Mouse (Mus musculus) urinary bladder, adult 18-20 months (tissue): Measurements from ENCODE around the gene Pbx3.

Experiments used
- DNase-seq, 2 experiments: peaks; one replicate each; pipeline ENCODE4 v3.0.0; 2022; ENCODE audit warnings: low spot score in 2 of 2, mixed read lengths in 2 of 2

The Pbx3 gene

DNA sequence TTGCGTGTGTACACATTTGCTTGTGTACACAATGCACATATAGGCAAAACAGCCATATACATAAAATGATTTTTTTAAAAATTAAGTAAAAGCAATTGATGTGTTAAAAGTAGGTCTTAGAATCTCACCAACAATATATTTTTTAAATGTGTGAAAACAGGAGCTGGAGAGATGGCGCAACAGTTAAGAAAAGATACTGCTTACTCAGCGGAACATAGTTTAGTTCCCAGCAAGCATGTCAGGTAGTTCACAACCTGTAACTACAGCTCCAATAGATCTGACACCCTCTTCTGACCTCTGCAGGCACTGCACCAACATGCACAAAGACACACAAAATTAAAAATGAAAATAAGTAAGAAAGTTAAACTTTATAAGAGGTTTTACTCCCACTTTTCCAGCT lies 74.7 kb downstream of the Pbx3 start:
- DNase-seq: no peak

DNA sequence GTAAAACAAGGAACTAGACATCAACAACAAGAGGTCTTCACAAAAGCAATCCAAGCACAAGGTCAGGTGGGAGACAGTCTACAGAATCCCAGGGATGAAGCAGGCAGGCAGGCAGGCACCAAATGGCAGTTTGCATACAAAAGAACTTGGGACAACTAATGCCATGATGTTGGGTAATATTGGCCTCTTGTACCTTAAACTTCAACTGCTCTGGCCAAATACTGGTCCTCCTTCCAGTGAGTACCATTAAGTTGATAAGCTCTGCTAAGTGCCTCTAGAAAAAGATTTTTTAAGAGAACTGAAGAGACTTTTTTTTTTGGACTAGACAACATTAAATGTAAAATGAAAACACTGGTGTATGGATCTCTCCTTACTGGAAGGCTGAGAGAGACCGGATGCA lies 83.2 kb downstream of the Pbx3 start:
- DNase-seq: no peak

DNA sequence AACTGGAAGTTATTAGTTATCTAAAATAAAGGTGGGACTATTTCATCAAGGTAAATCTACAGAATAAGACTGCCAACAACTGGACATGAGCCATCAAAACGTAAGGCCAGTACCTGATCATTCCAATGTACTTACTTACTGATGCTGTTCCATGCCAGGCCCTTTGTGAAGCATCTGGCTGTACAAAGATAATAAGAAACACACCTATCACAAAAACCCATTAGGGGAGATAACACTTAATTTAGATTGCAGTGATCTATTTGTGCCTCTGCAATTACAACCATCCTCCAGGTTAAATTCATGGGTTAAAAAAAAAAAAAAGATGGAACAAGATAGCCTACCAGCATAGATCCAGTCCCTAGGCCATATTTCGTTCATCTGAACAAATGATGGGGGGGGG lies 88.7 kb downstream of the Pbx3 start:
- no peak for DNase-seq

DNA sequence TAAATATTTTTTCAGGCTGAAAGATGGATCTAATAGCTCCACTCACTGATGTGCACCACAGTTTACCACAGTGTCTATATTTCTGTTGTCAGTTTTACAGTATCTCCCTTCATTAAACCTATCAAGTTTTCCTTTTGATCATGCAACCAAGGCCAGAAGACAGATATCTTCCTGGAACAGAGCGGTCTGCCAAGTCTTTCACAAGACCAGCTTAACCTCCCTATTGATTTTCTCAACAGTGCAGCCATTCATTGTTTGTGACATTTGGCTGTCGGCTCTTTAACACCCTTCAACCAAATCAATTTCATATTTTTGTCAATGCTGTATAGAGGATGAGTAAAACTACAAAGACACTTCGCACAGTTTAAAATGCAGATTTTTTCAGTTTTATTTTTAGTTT lies 91.9 kb downstream of the Pbx3 start:
- DNase-seq: no peak

DNA sequence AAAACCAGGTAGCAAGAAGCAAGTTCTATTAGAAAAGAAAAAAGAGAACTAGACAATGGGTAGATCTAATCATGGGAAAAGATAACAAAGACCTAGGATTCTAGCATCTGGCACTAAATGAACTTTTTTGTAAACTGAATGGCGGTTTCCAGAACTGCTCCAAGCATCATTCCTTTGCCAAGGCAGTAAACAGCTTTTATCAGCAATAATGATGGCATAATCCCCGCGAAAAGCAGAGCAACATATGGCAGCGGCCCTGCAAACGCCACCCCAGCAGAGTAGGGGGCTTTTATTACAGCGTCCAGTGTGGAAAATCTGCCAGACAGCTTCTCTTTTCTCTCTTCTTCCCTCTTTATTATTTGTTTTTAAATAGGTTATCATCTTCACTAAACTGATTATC lies 93.2 kb downstream of the Pbx3 start:
- DNase-seq: no peak

DNA sequence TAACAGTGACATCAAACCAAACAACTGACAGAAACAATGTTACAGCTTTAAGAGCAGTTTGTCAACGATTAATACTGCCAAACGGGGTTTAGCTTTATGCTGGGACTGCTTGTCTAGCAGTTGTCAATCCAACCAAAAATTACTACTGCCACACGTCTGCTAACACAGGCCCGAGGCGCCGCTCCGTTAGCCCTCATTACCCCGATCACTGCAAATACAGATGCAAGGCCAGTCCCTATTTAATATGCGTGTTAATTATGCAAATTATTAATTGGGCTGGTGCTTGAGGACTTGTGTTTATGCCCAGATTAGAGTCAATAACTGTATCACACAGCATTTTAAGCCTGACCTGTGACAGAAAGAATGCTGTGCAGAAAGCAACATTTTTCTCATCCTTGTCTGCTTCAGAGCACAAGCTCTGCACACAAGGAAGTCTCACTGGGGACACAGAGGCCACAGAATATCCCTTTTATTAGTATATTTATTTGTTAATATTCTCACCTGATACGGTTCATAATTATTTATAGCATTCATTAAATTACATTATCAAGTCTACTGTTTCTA lies 97.2 kb downstream of the Pbx3 start:
- DNase-seq: no peak

DNA sequence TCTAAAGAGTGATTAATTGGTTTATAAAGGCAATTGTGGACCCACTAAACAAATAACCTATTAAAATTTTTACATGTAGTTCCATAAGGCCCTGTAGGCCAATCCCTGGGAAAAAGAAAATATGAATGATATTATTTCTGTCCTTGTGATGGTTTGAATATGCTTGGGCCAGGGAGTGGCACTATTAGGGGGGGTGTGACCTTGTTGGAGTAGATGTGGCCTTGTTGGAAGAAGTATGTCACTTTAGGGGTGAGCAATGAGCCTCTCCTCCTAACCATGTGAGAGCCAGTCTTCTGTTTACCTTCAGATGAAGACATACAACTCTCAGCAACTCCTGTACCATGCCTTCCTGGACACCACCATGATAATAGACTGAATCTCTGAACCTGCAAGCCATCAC lies 110.9 kb downstream of the Pbx3 start:
- no peak for DNase-seq

DNA sequence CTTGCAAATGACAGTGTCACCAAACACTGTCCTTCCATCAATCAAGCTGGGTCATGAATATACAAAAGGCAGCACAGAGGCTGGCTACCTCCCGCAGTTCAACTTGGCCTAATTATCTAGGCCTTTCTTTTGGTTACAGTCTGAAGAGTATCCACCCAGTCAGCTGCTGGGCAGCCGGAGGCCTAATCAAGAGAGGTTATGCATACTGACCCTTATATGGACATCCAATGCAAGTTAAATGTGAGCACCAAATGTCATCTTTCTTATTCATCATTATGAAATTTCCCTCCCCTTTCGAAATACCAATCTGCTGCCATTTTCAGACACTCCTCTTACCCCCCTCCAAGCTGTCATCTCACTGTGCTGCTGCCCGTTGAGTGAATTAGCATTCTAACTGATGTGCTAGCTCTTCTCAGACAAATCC lies 112.3 kb downstream of the Pbx3 start:
- DNase-seq: no peak

DNA sequence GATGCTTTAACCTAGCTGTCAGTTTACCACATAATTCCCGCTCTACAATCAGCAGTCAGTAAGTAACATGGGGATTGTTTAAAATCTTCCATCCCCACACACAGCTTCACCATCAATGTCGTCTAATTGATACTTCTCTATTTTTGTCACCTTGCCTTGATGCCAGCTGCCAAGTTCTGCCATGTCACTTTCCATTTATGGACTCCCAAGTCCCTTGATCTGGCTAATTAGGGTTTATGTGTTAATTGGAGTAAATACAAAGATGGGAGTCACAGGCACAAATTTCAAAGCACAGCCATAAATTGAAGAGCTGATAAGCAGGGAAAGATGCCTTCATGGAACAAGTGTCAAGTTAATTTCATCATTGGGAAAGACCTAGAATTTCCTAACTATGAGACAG lies 114.7 kb downstream of the Pbx3 start:
- no peak for DNase-seq

DNA sequence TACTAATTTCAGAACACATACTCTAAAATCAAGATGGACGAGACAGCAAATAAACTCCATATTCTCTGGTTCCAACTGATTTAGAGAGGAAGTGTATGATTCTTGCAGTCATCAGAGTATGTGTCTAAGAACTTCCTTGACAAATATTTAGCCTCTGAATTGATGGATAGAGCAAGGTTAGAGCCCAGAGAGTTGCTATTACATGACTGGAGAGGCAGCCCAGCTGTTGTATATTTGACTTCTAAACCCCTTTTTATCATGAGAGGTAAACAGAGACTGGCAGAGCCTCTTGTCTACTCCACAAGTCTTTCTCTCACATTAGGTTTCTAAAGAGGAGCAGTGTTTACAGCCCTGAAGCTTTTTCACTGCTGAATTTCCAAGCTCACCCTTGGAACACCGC lies 115.3 kb downstream of the Pbx3 start:
- no peak for DNase-seq

DNA sequence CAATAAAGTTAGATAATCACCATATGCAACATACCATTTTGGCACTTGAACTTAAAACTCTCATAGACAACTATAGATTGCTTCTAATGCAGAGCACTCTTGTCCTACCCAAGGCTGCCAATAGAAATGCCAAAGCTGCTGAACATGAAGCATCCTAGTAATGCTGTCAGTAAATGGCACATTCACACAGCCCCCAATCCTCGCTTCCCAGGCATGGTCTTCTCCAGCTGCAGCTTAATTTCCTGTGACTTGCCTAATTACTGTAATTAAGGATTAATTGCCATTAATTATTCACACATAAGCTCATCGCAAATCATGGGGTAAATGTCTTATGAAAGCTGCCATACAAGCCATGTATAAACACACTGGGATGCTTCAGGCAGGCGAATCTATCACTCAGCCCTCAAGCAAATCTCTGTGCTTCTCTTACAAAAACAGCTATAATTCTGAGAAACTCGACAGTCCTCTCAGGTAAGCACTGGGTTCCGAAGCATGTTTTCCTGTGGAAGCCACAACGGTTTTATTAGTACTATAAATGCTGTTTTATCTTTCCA lies 116.9 kb downstream of the Pbx3 start:
- no peak for DNase-seq

DNA sequence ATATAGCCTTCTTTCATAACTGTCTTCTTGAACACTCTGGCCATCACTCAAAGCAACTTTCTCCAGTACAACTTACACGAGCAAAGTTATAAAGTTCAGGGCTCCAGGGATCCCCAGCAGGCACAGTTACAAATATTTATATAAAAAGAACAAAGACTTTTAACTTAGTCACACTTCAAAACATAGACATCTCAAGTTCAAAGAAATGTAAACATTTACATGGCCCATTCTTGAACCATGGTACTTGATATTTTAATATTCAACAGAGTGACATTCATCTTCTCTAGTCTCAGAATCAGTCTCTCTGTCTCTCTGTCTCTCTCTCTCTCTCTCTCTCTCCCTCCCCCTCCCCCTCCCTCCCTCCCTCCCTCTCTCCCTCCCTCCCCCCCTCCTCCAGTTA lies 119.3 kb downstream of the Pbx3 start:
- DNase-seq: no peak

DNA sequence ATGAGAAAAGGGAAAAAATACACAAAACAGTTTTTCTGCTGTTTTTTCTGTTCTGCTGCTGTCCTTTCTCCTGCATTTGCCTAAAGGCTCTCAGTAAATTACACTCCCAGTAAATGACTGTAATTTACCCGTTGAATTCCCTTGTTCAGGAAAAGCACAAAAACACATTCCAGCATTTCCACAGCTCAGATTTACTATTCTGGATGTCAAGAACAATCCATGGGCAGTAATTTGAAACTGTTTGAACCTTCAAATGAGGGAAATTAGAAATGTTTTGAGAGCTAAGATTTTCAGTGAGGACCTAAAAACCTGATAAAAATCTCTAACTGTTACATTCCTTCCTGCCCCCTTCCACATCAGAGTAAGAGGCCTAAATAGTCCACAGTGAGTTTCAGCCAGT lies 119.8 kb downstream of the Pbx3 start:
- no peak for DNase-seq

DNA sequence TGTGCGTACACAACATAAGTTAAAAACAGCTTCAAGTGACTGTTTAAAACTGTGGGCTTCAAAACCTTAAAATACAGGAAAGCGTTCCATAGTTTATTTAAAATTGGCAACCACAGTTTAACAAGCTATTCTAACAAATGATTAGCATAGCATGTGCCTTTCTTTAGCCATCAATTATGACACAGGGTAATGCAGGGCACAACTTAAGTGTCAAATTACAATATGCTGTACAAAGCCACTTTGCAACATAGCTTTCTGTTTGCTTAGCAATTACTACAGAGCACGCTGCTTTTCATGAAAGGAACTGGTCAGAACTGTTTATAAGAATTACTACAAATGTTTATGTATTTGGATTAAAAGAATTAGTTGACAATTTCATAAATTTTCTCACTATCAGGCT lies 120.7 kb downstream of the Pbx3 start:
- no peak for DNase-seq

DNA sequence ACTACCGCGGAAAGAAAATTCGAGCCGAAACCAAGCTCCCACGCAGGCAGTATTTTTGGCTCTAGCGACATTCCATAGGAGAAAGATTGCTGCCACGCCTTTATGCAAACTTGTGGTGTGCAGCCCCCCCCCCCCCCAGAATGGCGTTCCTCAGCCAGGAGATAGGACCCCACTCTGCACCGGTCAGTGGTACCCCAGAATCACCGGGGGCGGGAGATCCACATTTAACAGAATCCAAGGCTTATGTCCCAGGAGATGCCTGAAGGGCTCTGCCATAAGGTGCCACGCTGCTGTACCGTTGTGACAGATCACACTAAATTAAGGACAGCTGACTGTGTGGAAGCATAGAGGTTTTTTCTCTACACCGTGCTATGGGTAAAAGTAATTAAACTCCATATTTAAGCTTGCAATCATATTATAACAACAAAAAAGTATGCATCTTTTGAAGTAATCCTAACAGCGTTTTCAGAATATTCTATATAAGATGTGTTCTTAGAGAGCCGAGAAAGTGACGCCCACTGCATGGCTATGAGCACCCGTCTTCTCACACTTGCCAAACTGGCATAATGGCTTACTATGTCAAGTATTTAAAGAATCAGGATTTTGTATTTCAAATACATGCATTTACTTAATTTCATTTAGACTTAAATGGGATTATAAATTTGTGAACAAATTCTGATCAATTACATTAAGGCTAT lies 122.8 kb downstream of the Pbx3 start:
- no peak for DNase-seq

DNA sequence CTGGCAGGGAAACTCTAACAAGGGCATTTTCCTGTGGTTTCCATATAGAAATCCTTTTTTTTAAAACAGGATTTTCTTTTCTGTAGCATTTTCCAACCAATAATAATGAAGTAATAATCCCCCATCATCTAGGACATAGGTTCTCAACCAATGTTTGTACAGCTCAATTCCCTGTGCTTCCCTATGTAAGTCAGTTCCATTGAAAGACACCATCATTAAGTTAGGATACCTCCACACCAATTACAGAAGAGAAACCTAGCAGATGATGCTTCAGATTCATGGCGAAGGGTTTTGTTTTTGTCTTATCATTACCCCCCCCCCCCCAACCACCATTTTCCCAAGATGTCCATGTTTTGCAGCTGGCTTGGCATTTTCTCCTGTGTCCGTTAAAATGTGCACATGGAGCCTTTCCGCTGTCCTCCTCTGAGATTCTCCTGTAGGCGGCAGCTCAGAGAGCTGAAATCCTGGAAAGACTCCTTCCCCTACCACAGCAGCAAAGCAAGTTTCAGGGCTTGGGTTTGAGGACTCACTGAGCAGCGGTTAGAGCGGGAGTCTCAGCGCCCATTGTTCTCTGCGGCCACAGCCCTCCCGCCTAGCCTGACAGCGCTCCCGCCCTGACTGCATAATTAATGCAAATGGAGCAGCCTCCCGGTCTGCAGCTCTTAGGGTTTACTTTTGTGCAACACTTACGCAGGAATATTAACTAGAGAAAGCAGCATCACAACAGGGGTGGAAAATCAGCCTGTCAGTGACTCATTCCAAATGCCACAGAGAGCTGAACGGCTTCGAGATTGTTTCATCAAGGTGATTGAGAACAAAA lies 123.6 kb downstream of the Pbx3 start:
- peak; percentile 13 to 32 for DNase-seq

DNA sequence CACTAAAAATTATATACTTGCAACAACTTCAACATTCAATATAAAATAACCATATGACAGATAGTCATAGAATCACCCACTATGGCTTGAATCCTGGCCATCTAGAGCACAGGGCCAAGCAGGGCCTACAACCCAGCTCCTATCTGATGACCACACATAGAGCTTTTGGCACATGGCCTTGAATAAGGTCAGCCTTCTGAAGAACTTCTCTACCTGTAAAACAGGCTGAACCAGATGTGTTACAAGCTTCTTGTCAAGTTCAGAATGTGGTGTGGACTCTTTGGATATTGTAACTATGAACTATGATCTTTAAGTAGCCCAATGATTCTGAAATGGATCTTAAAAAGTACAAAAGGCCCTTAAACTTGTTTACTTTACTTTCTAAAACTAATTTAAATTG lies 132.1 kb downstream of the Pbx3 start:
- no peak for DNase-seq

DNA sequence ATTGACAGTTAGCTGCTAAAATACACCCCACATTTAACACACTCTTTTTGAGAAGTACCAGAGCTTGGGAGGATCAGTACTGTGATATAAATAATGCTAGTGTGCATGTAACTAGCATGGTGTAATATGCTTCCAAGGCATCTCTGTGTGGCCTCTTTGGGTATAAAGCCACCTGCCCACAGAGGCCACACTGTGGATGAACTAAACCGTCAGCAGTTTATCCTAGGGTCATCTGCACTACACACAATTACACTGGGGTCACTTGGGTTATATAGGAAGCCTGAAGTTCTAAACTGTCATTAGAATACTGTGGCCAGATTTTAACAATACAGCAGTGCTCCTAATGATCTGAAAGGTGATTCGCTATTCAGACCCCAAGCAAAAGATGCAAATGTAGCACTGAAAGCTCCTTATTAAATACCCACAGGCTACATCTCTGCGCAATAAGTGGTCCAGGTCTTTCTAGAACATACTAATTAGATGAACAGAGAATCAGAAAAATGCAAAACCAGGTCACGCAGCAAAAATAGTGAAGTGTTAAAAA lies 133.6 kb downstream of the Pbx3 start:
- no peak for DNase-seq

DNA sequence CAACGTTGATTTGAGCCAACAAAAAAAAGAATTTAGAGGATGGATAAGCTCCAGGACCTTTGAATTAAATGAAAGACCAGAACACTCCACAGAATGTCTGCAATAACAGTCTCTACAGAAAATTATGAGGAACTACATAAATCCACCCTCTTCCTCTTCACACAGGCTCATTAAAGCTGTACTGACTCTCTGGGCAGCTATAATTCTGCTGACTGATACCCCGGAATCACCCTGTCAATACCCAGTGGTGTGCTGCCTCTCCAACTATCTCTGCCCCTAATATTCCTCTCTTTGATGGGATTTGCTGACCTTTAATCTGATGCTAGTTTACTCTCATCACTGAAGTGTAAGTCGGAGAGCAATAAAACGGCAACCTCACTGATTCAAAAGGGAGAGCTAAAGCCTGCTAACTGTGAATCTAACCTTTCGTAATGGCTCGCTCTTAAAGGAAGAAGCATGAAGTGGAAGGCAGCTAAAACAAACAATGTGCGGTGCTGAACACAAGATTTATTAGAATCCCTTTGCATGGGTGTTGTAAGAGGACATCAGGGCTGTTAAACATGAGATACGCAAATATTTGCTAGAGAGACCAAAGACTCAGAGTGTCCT lies 137.4 kb downstream of the Pbx3 start:
- DNase-seq: no peak

DNA sequence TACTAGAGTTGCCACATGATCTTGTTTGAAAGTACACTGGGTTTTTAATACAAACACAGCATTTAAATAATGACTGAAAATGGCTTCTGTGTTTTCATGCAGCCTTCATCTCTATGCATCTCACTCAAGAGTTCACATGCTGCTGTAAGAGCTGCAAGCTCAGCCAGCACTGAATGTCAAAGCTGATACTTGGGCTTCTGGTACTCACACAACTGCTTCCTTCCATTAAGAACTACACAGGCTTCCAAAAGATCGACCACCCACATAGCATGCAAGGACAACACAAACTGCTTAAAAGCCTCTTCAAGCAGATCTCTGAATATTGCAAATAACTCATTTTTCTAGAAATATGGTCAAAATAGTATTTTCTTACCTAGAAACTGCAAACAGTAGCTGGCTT lies 138.7 kb downstream of the Pbx3 start:
- DNase-seq: no peak

DNA sequence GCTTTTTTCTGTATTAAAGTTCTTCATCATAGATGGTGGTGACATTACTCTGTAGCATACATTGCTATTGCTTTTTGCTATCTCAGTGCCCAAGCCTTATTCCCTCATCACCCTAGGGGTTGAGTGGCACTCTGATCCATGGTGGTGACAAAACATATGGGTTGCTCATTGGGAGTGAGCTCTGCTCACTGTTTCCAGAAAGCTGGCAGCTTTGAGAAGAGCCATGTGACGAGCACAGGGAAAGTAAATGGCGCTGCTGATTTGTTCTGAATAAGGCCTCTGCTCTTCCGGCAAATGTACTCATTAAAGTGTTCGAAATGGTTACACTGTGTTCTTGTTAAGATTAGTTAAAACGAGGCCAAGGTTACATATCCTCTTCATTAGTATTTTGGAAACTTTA lies 139.7 kb downstream of the Pbx3 start:
- DNase-seq: no peak

DNA sequence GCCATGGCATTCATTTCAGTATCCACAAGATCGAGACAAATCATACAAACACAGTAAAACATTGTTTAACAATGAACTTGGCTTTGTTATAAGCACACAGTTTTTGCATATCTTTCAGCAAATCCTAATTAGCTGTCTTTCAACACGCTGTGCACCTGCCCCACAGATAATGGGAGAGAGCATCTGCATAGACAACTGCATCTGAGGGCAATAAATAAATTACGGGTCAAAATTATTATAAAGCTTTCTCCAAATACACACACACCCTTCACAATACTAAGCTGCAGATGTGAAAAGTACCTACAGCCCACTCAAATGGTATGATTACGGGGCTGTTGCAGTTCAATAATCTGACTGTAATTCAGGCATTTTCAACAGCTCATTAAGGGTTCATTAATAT lies 145.3 kb downstream of the Pbx3 start:
- DNase-seq: no peak
